Mouse (Mus musculus) splenic B cell, adult 2 months (primary cell): Measurements from ENCODE around the gene Nckap5l.
"Not testable (repeated sequence)": the region's sequence is repeated elsewhere in the genome, so short reads cannot be mapped to it uniquely, and the experiment has no call there.

ENCODE experiments used
- DNase-seq: peaks from one replicate; pipeline ENCODE4 v3.0.0-alpha.2; 2011; ENCODE audit warnings: low read depth, low spot score
- H3K27me3 ChIP-seq: 2 replicates; pipeline ENCODE4 v1.6.1; 2012; ENCODE audit warnings: mild to moderate bottlenecking, low read length, moderate library complexity, mixed read lengths; ENCODE audit not compliant: control insufficient read depth, poor library complexity, insufficient read depth, severe bottlenecking
- H3K36me3 ChIP-seq: 2 replicates; pipeline ENCODE4 v1.6.1; 2012; ENCODE audit warnings: mild to moderate bottlenecking, low read length, moderate library complexity, mixed read lengths; ENCODE audit not compliant: control insufficient read depth, poor library complexity, insufficient read depth, severe bottlenecking

Nckap5l gene

GRCm38 (mm10) chr15:99403159-99403889 lies 54.2 kb downstream of the Nckap5l start:
- no peak for DNase-seq
- no peaks in the 10 kb centered on the region for H3K27me3 ChIP-seq

GRCm38 (mm10) chr15:99400602-99401001 lies 56.9 kb downstream of the Nckap5l start:
- H3K27me3 ChIP-seq: no peaks in the 10 kb centered on the region
- peaks cover 12% of the 10 kb centered on the region for H3K36me3 ChIP-seq
- no peak for DNase-seq

More at GRCm38 (mm10) chr15:99403159-99403889, 54.2 kb downstream of the Nckap5l start:
- H3K36me3 ChIP-seq: peaks cover 18% of the 10 kb centered on the region

- Histone ChIP-seq H3K36me3 (peaks cover 12% of the 10 kb centered on the region), H3K27me3 (no peaks in the 10 kb centered on the region)
- DNase-seq: no peak
These were observed 57.9 kb downstream of the Nckap5l start for GRCm38 (mm10) chr15:99399503-99400245.

- no peak for DNase-seq
- no peaks in the 10 kb centered on the region for H3K27me3 ChIP-seq
- H3K36me3 ChIP-seq: peaks cover 8% of the 10 kb centered on the region
These were observed 59.9 kb downstream of the Nckap5l start for GRCm38 (mm10) chr15:99397622-99398021.

DNA sequence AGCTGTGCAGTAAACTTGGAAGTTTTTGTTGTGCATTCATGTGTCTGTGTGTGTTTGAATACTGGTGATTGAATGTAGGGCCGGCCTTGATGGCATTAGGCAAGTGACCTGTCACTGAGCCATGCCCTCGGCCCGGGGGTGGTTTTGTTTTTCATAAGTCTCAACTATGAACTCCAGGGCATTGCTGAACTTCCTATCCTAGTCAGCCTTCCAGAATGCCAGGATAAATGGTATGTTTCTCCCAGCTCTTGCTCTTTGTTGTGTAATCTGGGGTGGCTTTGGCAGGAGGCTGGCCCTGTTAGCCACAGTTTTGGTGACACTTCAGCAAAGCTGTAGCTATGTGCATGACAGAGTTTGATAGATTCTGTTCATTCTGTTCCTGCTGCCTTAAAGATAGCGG lies 60.7 kb downstream of the Nckap5l start:
- H3K27me3 ChIP-seq: no peaks in the 10 kb centered on the region
- peaks cover 7% of the 10 kb centered on the region; the same call in 1 of the 2 replicates for H3K36me3 ChIP-seq
- DNase-seq: no peak

- Histone ChIP-seq H3K27me3 (no peaks in the 10 kb centered on the region), H3K36me3 (peaks cover 5% of the 10 kb centered on the region; the same call in 1 of the 2 replicates)
- DNase-seq: no peak
These were observed 61.1 kb downstream of the Nckap5l start for GRCm38 (mm10) chr15:99396462-99396861.

DNA sequence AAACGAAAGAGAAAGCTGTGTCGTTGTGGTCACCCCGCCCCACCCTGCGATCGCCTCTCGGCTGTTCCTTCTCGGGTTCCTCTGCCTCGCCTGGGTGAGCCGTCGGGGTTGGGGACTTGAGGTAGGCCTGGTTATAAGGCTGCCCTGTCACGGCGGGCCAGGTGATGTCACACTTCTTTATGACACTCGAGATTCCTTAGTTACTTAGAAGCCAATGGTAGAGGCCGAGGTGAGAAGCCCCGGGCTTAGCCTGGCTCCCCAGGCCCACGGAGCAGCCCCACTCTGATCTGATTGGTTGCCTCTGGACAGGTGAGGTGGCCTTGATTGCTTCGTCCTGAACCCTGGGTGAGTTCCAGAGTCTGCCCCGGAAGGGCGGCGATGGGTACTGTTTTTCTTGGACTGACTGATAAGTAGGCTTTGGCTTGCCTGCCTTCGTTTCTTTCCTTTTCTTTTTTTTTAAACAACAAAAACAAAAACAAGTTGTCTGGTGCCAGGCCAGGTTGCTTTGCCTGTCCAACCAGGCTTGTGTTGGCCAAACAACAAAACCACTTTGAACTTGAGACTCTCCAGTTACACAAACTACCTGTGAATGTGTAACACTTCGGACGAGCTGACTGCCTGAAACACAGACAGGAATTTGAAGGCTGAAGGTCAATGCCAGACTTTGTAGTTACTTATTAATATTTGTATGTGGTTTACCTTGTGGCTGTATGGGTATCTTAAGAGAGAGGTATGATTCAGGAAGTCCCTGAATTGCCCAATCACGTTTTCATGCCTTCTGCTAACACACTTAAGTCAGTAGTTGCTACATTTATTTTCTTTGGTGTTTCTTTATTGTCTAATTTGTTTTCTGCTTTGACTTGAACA lies 63.9 kb downstream of the Nckap5l start:
- peak; percentile 88 for DNase-seq
- Histone ChIP-seq H3K36me3 (0 out of 2 replicates have a peak, but pooled peaks cover 2% of the 10 kb centered on the region), H3K27me3 (no peaks in the 10 kb centered on the region)

- DNase-seq: peak; percentile 100
- 0 out of 2 replicates have a peak, but pooled peaks cover 2% of the 10 kb centered on the region for H3K36me3 ChIP-seq
These were observed 64.8 kb downstream of the Nckap5l start, which contains the start of gene Tmbim6 for GRCm38 (mm10) chr15:99392486-99393385. Tmbim6 (plus strand) TSS chr15:99392882.

DNA sequence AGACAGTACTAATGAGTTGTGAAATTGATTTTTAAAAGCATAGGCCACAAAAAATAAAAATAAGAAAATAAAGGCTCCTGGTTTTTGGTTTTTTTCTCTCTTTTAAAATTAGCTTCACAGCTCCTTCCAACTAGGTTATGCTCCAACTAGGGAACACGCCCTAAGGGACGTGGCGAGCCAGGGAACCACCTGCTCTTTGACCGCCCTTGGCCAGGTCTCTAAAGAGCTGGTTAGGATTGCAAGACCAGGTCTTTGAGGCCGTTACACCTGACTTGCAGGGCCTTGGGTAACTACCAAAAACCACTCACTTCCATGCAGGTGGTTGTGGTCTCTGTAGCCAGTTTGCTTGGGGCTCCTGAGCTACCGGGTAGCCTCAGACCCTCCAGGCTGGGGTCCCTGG lies 65.6 kb downstream of the Nckap5l start:
- no peak for DNase-seq
- no peaks in the 10 kb centered on the region for H3K27me3 ChIP-seq
- H3K36me3 ChIP-seq: 0 out of 2 replicates have a peak, but pooled peaks cover 2% of the 10 kb centered on the region

More at GRCm38 (mm10) chr15:99392486-99393385, 64.8 kb downstream of the Nckap5l start, which contains the start of gene Tmbim6:
- H3K27me3 ChIP-seq: no peaks in the 10 kb centered on the region

GRCm38 (mm10) chr15:99390472-99391401 lies 66.8 kb downstream of the Nckap5l start:
- no peak for DNase-seq
- H3K36me3 ChIP-seq: 0 out of 2 replicates have a peak, but pooled peaks cover 2% of the 10 kb centered on the region

GRCm38 (mm10) chr15:99387976-99388375 lies 69.6 kb downstream of the Nckap5l start:
- peak; percentile 28 for DNase-seq
- H3K36me3 ChIP-seq: no peaks in the 10 kb centered on the region
- H3K27me3 ChIP-seq: no peaks in the 10 kb centered on the region

More at GRCm38 (mm10) chr15:99390472-99391401, 66.8 kb downstream of the Nckap5l start:
- no peaks in the 10 kb centered on the region for H3K27me3 ChIP-seq

GRCm38 (mm10) chr15:99386796-99387195 lies 70.8 kb downstream of the Nckap5l start:
- Histone ChIP-seq H3K36me3 (no peaks in the 10 kb centered on the region), H3K27me3 (no peaks in the 10 kb centered on the region)
- DNase-seq: no peak

DNA sequence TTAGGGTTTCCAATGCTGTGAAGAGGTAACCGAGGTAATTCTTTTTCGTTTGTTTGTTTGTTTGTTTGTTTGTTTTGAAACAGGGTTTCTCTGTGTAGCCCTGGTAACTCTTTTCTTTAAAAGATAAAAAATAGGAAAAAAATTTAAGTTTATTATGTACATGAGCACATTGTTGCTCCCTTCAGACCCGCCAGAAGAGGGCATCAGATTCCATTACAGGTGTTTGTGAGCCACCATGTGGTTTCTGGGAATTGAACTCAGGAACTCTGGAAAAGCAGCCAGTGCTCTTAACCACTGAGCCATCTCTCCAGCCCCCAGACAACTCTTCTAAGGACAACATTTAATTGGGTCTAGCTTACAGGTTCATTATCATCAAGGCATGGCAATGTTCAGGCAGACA lies 71.4 kb downstream of the Nckap5l start:
- DNase-seq, H3K27me3 ChIP-seq, H3K36me3 ChIP-seq: not testable (repeated sequence)
